Mouse (Mus musculus) limb, embryonic 12.5 days (tissue): ENCODE measurements around the gene Trim41. TPM values are rescaled to one million over a fixed set of nuclear protein-coding genes. Genes with fewer than 3 reads are reported as not detected.
A peak's percentile ranks its signal among the peaks of the same experiment; 100 is the strongest.
"Not testable (repeated sequence)": the region's sequence is repeated elsewhere in the genome, so short reads cannot be mapped to it uniquely, and the experiment has no call there.

Experiments used
- ATAC-seq: fragments of 200-750 bp; cut with Nextera tagmentation; 2 replicates; pipeline ENCODE4 v1.8.0; 2017; ENCODE audit warnings: low read depth, moderate TSS enrichment; ENCODE audit not compliant: insufficient number of reproducible peaks, insufficient read depth, low FRiP score, low TSS enrichment
- H3K27ac ChIP-seq: fragments of 300-500 bp; sonication (generic); 2 replicates; pipeline ENCODE4 v1.5.1; 2016; ENCODE audit warnings: mild to moderate bottlenecking, moderate library complexity
- H3K27me3 ChIP-seq: fragments of 300-500 bp; sonication (generic); 2 replicates; pipeline ENCODE4 v1.6.1; 2016; ENCODE audit warnings: mild to moderate bottlenecking, moderate library complexity
- H3K36me3 ChIP-seq: fragments of 300-500 bp; sonication (generic); 2 replicates; pipeline ENCODE4 v1.6.1; 2016; ENCODE audit warnings: mild to moderate bottlenecking, moderate library complexity
- H3K4me1 ChIP-seq: fragments of 300-500 bp; sonication (generic); replicated peaks from 2 replicates; pipeline ENCODE4 v1.6.1; 2016
- H3K4me2 ChIP-seq: fragments of 300-500 bp; sonication (generic); 2 replicates; pipeline ENCODE4 v1.6.1; 2016; ENCODE audit warnings: mild to moderate bottlenecking, moderate library complexity
- H3K4me3 ChIP-seq: fragments of 300-500 bp; sonication (generic); replicated peaks from 2 replicates; pipeline ENCODE4 v1.5.1; 2016; ENCODE audit warnings: mild to moderate bottlenecking
- H3K9ac ChIP-seq: fragments of 300-500 bp; sonication (generic); replicated peaks from 2 replicates; pipeline ENCODE4 v1.6.1; 2016; ENCODE audit warnings: mild to moderate bottlenecking, moderate library complexity
- H3K9me3 ChIP-seq: fragments of 300-500 bp; sonication (generic); 2 replicates; pipeline ENCODE4 v1.6.1; 2016; ENCODE audit warnings: mild to moderate bottlenecking, moderate library complexity
- WGBS: fragments of 180-500 bp; shearing (Covaris S2); methylation state at CpG from one replicate; pipeline ENCODE4 v1.1.7; 2016; 5-methylcytosine and 5-hydroxymethylcytosine counted together
- polyA plus RNA-seq: library from polyadenylated mRNA; unstranded; fragments of >200 nt; fragmentation: Nextera tagmentation; extraction: Ambion mirVana; gene quantifications from 2 replicates; pipeline ENCODE4 v1.2.1, GENCODE M21; 2016

Trim41 gene
- polyA plus RNA-seq, 1 experiment from 2014 or later = 7.3 TPM

- Histone ChIP-seq H3K4me2 (no peak overlapping the region), H3K27ac (no peak overlapping the region), H3K4me3 (no peak overlapping the region), H3K4me1 (no peaks in the 10 kb centered on the region; the same call in 1 of the 2 replicates), H3K9me3 (peaks cover 6% of the 10 kb centered on the region; the same call in 1 of the 2 replicates), H3K9ac (no peak overlapping the region), H3K27me3 (peaks cover 28% of the 10 kb centered on the region), H3K36me3 (no peaks in the 10 kb centered on the region)
- whole genome bisulfite sequencing = 60% methylated on average over 5 of the region's 5 CpGs
- no peak for ATAC-seq
Observed at GRCm38 (mm10) chr11:48846881-48847280, 29.7 kb upstream of the Trim41 start.

DNA sequence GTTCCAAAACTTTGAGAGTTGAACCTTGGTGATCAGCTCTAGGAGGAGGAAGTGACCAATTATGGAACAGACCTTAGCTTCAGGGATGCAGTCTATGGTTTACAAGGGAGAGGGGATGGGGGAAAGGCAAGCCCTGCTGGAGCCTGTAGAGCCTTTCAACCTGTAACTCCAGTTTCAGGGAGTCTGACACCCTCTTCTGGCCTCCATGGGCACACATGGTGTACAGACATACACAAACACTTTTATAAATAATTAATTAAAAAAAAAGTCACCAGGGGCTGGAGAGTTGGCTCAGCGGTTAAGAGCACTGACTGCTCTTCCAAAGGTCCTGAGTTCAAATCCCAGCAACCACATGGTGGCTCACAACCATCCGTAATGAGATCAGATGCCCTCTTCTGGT, 29.2 kb upstream of the Trim41 start:
- H3K9me3 ChIP-seq, H3K27ac ChIP-seq, H3K4me3 ChIP-seq, H3K4me2 ChIP-seq, H3K4me1 ChIP-seq, ATAC-seq, H3K9ac ChIP-seq, H3K36me3 ChIP-seq: not testable (repeated sequence)
- peaks cover 28% of the 10 kb centered on the region for H3K27me3 ChIP-seq
- 86% methylated on average over 2 of the region's 2 CpGs for WGBS

- H3K9ac ChIP-seq = no peak overlapping the region
- H3K36me3 ChIP-seq = no peaks in the 10 kb centered on the region
- no peaks in the 10 kb centered on the region; the same call in 1 of the 2 replicates for H3K4me1 ChIP-seq
- H3K4me3 ChIP-seq = no peak overlapping the region
- peaks cover 28% of the 10 kb centered on the region for H3K27me3 ChIP-seq
- H3K9me3 ChIP-seq = no peaks in the 10 kb centered on the region
- H3K27ac ChIP-seq = no peak overlapping the region
- H3K4me2 ChIP-seq = peak overlapping the region; percentile 16; the same call in 1 of the 2 replicates
- WGBS = 22% methylated on average over 13 of the region's 13 CpGs
- no peak for ATAC-seq
Observed at GRCm38 (mm10) chr11:48845244-48845815, 28.2 kb upstream of the Trim41 start.

GRCm38 (mm10) chr11:48844309-48844708, 27.2 kb upstream of the Trim41 start:
- Histone ChIP-seq H3K4me1 (no peaks in the 10 kb centered on the region; the same call in 1 of the 2 replicates), H3K27ac (no peak overlapping the region), H3K4me2 (no peak overlapping the region), H3K9me3 (no peaks in the 10 kb centered on the region), H3K36me3 (no peaks in the 10 kb centered on the region), H3K4me3 (no peak overlapping the region), H3K9ac (no peak overlapping the region), H3K27me3 (peaks cover 25% of the 10 kb centered on the region)
- WGBS = 54% methylated on average over 6 of the region's 6 CpGs
- no peak for ATAC-seq

- Histone ChIP-seq H3K9me3 (no peaks in the 10 kb centered on the region), H3K27me3 (peaks cover 19% of the 10 kb centered on the region), H3K9ac (no peak overlapping the region), H3K36me3 (no peaks in the 10 kb centered on the region), H3K27ac (no peak overlapping the region), H3K4me3 (no peak overlapping the region), H3K4me2 (no peak overlapping the region), H3K4me1 (peaks cover 5% of the 10 kb centered on the region; the same call in 1 of the 2 replicates)
- WGBS = 86% methylated on average over 11 of the region's 11 CpGs
- no peak for ATAC-seq
Observed at GRCm38 (mm10) chr11:48843202-48843601, 26.0 kb upstream of the Trim41 start.

DNA sequence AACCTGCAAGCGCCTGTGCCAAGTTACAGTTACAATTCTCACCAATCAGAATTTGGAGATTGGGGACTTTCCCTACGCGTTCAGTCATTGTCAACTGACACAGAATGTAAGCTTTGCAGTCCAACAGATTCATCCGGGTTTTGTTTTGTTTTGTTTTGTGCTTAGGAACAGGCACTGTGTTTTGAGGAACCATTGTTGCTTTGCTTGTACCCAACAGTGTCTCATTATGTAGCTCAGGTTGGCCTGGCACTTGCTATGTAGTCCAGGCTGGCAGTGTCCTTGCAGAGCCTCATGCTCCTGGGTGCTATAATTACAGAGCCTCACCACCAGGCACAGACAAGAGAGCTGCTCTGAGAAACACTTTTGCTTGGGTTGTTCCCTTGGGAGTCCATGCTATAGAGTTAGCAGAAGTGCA, 25.2 kb upstream of the Trim41 start:
- no peak overlapping the region for H3K9ac ChIP-seq
- no peak for ATAC-seq
- WGBS = 83% methylated on average over 4 of the region's 4 CpGs

GRCm38 (mm10) chr11:48841213-48841612, 24.1 kb upstream of the Trim41 start:
- Histone ChIP-seq H3K9me3 (no peaks in the 10 kb centered on the region), H3K36me3 (no peaks in the 10 kb centered on the region), H3K4me3 (no peak overlapping the region), H3K27ac (no peak overlapping the region), H3K4me1 (peaks cover 13% of the 10 kb centered on the region; the same call in 1 of the 2 replicates), H3K4me2 (no peak overlapping the region), H3K27me3 (peaks cover 28% of the 10 kb centered on the region), H3K9ac (no peak overlapping the region)
- 86% methylated on average over 5 of the region's 5 CpGs for WGBS
- no peak for ATAC-seq

More for the DNA sequence above, 25.2 kb upstream of the Trim41 start:
- Histone ChIP-seq H3K4me1 (peaks cover 8% of the 10 kb centered on the region; the same call in 1 of the 2 replicates), H3K36me3 (no peaks in the 10 kb centered on the region), H3K4me2 (no peak overlapping the region), H3K4me3 (no peak overlapping the region), H3K9me3 (no peaks in the 10 kb centered on the region), H3K27me3 (peaks cover 17% of the 10 kb centered on the region), H3K27ac (no peak overlapping the region)

DNA sequence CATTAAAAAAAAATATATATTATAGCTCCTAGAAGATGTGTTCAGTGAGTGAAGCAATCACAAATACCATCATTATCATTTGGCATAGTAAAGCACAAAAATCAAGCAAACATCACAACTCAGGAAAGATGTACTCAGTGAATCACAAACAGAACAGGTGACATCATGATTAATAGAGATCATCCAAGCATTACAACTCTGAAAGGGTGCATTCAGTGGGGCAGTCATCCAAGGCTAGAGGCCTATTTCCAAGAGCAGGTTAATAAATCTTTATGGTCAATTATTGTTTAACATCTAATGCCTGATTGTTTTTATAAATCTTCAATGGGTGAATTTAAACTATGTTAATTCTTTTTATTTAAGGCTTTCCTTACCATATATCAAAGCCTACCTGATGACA, 23.7 kb upstream of the Trim41 start:
- H3K4me2 ChIP-seq = no peak overlapping the region
- no peaks in the 10 kb centered on the region for H3K36me3 ChIP-seq
- H3K27me3 ChIP-seq = peaks cover 28% of the 10 kb centered on the region
- peaks cover 13% of the 10 kb centered on the region; the same call in 1 of the 2 replicates for H3K4me1 ChIP-seq
- no peaks in the 10 kb centered on the region for H3K9me3 ChIP-seq
- ATAC-seq = no peak
- H3K27ac ChIP-seq = no peak overlapping the region
- H3K9ac ChIP-seq = no peak overlapping the region
- H3K4me3 ChIP-seq = no peak overlapping the region

DNA sequence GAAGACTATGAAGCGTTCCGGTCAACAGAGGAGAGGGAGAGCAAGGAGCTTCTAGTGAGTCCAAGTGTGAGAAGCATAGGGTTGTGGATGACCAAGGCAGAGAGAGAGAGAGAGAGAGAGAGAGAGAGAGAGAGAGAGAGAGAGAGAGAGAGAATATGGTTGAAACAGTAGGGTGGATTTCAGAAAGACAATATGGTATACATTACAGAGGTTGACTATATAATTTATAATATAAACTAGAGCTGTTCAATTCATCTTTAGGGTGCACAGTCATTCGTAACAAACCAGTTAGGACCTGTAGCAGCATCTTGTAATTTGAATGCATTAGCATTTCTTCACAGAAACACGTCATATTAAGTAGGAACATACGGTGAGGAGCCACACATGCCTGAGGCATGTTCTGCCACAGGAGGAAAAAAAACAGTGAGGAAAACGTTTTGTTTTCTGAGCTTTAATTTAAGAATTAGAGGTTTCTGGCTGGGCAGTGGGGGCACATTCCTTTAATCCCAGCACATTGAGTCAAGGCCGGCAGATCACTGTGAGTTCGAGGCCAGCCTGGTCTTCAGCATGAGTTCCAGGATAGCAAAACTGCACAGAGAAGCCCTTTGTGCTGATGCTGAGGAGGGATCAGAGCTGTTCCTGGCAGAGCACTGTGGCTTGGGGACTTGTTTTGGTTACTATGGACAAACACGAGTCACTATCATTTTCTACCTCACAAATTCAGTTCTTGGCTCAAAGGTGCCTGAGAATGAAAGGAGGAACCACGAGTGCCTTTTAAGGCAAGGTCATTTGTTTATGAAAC, 21.9 kb upstream of the Trim41 start:
- Histone ChIP-seq H3K4me3 (peak overlapping the region; percentile 92), H3K4me2 (peak overlapping the region; percentile 86)
- ATAC-seq = no peak

DNA sequence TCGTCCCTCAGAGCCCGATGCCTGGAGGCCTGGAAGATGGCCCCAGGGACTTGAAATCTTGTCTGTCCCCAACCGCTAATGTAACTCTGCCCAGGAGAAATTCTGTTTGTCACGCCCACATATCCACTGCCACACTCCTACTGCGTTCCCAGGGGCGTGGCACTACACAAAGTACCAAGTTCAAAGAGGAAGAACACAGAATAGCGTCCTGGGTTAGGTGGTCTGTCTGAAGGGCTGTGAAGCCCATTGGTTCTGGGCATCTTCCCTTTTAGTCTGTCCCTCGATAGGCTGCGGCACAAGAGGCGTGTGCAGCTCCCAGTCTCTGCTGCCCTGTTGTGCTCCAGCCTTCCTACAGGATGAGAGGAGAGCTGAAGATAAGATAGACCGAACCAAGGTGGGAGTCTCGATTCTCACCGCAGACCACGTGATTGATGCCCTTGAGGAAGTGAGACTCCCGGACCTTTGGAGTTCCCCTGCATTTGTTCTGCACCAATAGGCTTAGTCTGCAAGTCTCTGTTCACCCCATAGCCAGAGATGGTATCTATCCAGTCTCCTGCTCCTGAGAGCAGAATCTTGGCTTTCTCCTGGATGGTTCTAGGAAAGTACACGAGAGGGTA, 21.1 kb upstream of the Trim41 start:
- no peak overlapping the region for H3K27ac ChIP-seq
- peak overlapping the region; percentile 92 for H3K4me3 ChIP-seq
- H3K4me2 ChIP-seq = peak overlapping the region; percentile 86
- peaks cover 13% of the 10 kb centered on the region; the same call in 1 of the 2 replicates for H3K4me1 ChIP-seq
- peaks cover 26% of the 10 kb centered on the region for H3K27me3 ChIP-seq
- no peaks in the 10 kb centered on the region for H3K36me3 ChIP-seq
- WGBS = 3% methylated on average over 16 of the region's 16 CpGs
- no peaks in the 10 kb centered on the region for H3K9me3 ChIP-seq
- peak overlapping the region; percentile 77 for H3K9ac ChIP-seq
- no peak for ATAC-seq

More for the DNA sequence above, 21.9 kb upstream of the Trim41 start:
- peaks cover 26% of the 10 kb centered on the region for H3K27me3 ChIP-seq
- no peak overlapping the region for H3K9ac ChIP-seq
- H3K36me3 ChIP-seq = no peaks in the 10 kb centered on the region
- H3K9me3 ChIP-seq = no peaks in the 10 kb centered on the region
- peaks cover 13% of the 10 kb centered on the region; the same call in 1 of the 2 replicates for H3K4me1 ChIP-seq
- 70% methylated on average over 10 of the region's 10 CpGs for WGBS
- H3K27ac ChIP-seq = no peak overlapping the region
